Mouse (Mus musculus): ENCODE results near the gene Gm4763. TPM values are rescaled to one million over a fixed set of nuclear protein-coding genes. Genes with fewer than 3 reads are reported as not detected.
A peak's percentile ranks its signal among the peaks of the same experiment; 100 is the strongest.
"Not testable (repeated sequence)": the region's sequence is repeated elsewhere in the genome, so short reads cannot be mapped to it uniquely, and the experiment has no call there.

The Gm4763 gene
- not detected in 2 replicates for polyA plus RNA-seq (2012; rRNA removed)

GRCm38 (mm10) chr7:24726808-24727207 lies at the start of gene Gm4763:
Gm4763 (minus strand) TSS chr7:24726908.
- not testable (repeated sequence) for DNase-seq (ENCODE audit: low read depth, low spot score)
- 88% methylated on average over 11 of the region's 11 CpGs for WGBS

GRCm38 (mm10) chr7:24776145-24776544 lies 49.4 kb upstream of the Gm4763 start:
- 79% methylated on average over 2 of the region's 2 CpGs for WGBS
- DNase-seq (ENCODE audit: low read depth, low spot score), result no peak

- DNase-seq (ENCODE audit: low read depth, low spot score), result no peak
- WGBS, result 50% methylated on average over 3 of the region's 3 CpGs
Observed at GRCm38 (mm10) chr7:24773942-24774535, 47.3 kb upstream of the Gm4763 start.

GRCm38 (mm10) chr7:24771361-24771760 lies 44.7 kb upstream of the Gm4763 start:
- DNase-seq (ENCODE audit: low read depth, low spot score), result no peak

- DNase-seq (ENCODE audit: low read depth, low spot score), result peak; percentile 31
- WGBS, result 34% methylated on average over 8 of the region's 8 CpGs
Observed at GRCm38 (mm10) chr7:24762574-24762973, 35.9 kb upstream of the Gm4763 start.

- DNase-seq (ENCODE audit: low read depth, low spot score), result no peak
- WGBS, result 41% methylated on average over 6 of the region's 6 CpGs
Observed at GRCm38 (mm10) chr7:24761161-24761560, 34.5 kb upstream of the Gm4763 start.

- 35% methylated on average over 6 of the region's 6 CpGs for WGBS
- no peak for DNase-seq (ENCODE audit: low read depth, low spot score)
Observed at GRCm38 (mm10) chr7:24760211-24760610, 33.5 kb upstream of the Gm4763 start, which contains the start of gene Cd177. Cd177 (minus strand) TSS chr7:24760311.

GRCm38 (mm10) chr7:24758520-24758919 lies 31.8 kb upstream of the Gm4763 start:
- WGBS, result 68% methylated on average over 1 of the region's 1 CpGs
- no peak for DNase-seq (ENCODE audit: low read depth, low spot score)

- WGBS, result 64% methylated on average over 5 of the region's 5 CpGs
- DNase-seq (ENCODE audit: low read depth, low spot score), result no peak
Observed at GRCm38 (mm10) chr7:24753476-24753875, 26.8 kb upstream of the Gm4763 start.

- WGBS, result 92% methylated on average over 2 of the region's 2 CpGs
- no peak for DNase-seq (ENCODE audit: low read depth, low spot score)
Observed at GRCm38 (mm10) chr7:24751610-24752009, 24.9 kb upstream of the Gm4763 start.

- no peak for DNase-seq (ENCODE audit: low read depth, low spot score)
- 25% methylated on average over 4 of the region's 4 CpGs for WGBS
Observed at GRCm38 (mm10) chr7:24750695-24751094, 24.0 kb upstream of the Gm4763 start.

- WGBS, result 19% methylated on average over 17 of the region's 17 CpGs
- no peak for DNase-seq (ENCODE audit: low read depth, low spot score)
Observed at GRCm38 (mm10) chr7:24735970-24736670, 9.4 kb upstream of the Gm4763 start.

GRCm38 (mm10) chr7:24715039-24715438 lies 11.7 kb downstream of the Gm4763 start:
- DNase-seq (ENCODE audit: low read depth, low spot score), result no peak
- WGBS, result 55% methylated on average over 6 of the region's 6 CpGs

GRCm38 (mm10) chr7:24708832-24709292 lies 17.8 kb downstream of the Gm4763 start, which contains the start of gene BC049730:
BC049730 (plus strand) TSS chr7:24709242.
- WGBS, result 91% methylated on average over 14 of the region's 14 CpGs
- DNase-seq (ENCODE audit: low read depth, low spot score), result no peak

- WGBS, result 76% methylated on average over 9 of the region's 9 CpGs
- not testable (repeated sequence) for DNase-seq (ENCODE audit: low read depth, low spot score)
Observed at GRCm38 (mm10) chr7:24702841-24703240, 23.9 kb downstream of the Gm4763 start.

GRCm38 (mm10) chr7:24697891-24698290 lies 28.8 kb downstream of the Gm4763 start:
- DNase-seq (ENCODE audit: low read depth, low spot score), result not testable (repeated sequence)
- WGBS, result 98% methylated on average over 4 of the region's 4 CpGs

- 80% methylated on average over 3 of the region's 3 CpGs for WGBS
- not testable (repeated sequence) for DNase-seq (ENCODE audit: low read depth, low spot score)
Observed at GRCm38 (mm10) chr7:24692693-24693092, 34.0 kb downstream of the Gm4763 start.

- not testable (repeated sequence) for DNase-seq (ENCODE audit: low read depth, low spot score)
- 87% methylated on average over 10 of the region's 10 CpGs for WGBS
Observed at GRCm38 (mm10) chr7:24687519-24687918, 39.2 kb downstream of the Gm4763 start.

GRCm38 (mm10) chr7:24684121-24684520 lies 42.6 kb downstream of the Gm4763 start:
- 66% methylated on average over 7 of the region's 7 CpGs for WGBS
- not testable (repeated sequence) for DNase-seq (ENCODE audit: low read depth, low spot score)

- 84% methylated on average over 9 of the region's 9 CpGs for WGBS
- DNase-seq (ENCODE audit: low read depth, low spot score), result no peak
Observed at GRCm38 (mm10) chr7:24676575-24676974, 50.1 kb downstream of the Gm4763 start, which contains the start of gene Tex101. Tex101 (minus strand) TSS chr7:24676675.

GRCm38 (mm10) chr7:24671944-24672439 lies 54.7 kb downstream of the Gm4763 start:
- 89% methylated on average over 23 of the region's 23 CpGs for WGBS
- no peak for DNase-seq (ENCODE audit: low read depth, low spot score)

Measured in large intestine, adult 2 months (tissue).